Mouse (Mus musculus) embryonic facial prominence, embryonic 11.5 days (tissue): ENCODE results near the gene Olfr558. TPM values are rescaled to one million over a fixed set of nuclear protein-coding genes. Genes with fewer than 3 reads are reported as not detected.

Experiments
- ATAC-seq: fragments of 200-750 bp; cut with Nextera tagmentation; replicated peaks from 2 replicates; pipeline ENCODE4 v1.8.0; 2017; ENCODE audit warnings: low read depth; ENCODE audit not compliant: insufficient number of reproducible peaks, low FRiP score, low TSS enrichment
- DNase-seq: peaks from one replicate; pipeline ENCODE4 v3.0.0-alpha.2; 2015; ENCODE audit warnings: low spot score
- H3K27ac ChIP-seq: fragments of 300-500 bp; sonication (generic); replicated peaks from 2 replicates; pipeline ENCODE4 v1.5.1; 2014; ENCODE audit warnings: mild to moderate bottlenecking, low read depth, low read length, control low read depth
- H3K27me3 ChIP-seq: fragments of 300-500 bp; sonication (generic); 2 replicates; pipeline ENCODE4 v1.6.1; 2014; ENCODE audit warnings: mild to moderate bottlenecking, low read length, moderate library complexity, mixed read lengths; ENCODE audit not compliant: control insufficient read depth, insufficient read depth
- H3K36me3 ChIP-seq: fragments of 300-500 bp; sonication (generic); replicated peaks from 2 replicates; pipeline ENCODE4 v1.6.1; 2014; ENCODE audit warnings: low read depth, mild to moderate bottlenecking, low read length, moderate library complexity, mixed read lengths; ENCODE audit not compliant: control insufficient read depth, insufficient read depth
- H3K4me1 ChIP-seq: fragments of 300-500 bp; sonication (generic); 2 replicates; pipeline ENCODE4 v1.6.1; 2014; ENCODE audit warnings: low read length, mixed read lengths; ENCODE audit not compliant: control insufficient read depth, insufficient read depth
- H3K4me2 ChIP-seq: fragments of 300-500 bp; sonication (generic); 2 replicates; pipeline ENCODE4 v1.6.1; 2014; ENCODE audit warnings: low read depth, mild to moderate bottlenecking, control low read depth, low read length, moderate library complexity
- H3K4me3 ChIP-seq: fragments of 300-500 bp; sonication (generic); 2 replicates; pipeline ENCODE4 v1.5.1; 2014; ENCODE audit warnings: low read depth, low read length, control low read depth
- H3K9ac ChIP-seq: fragments of 300-500 bp; sonication (generic); replicated peaks from 2 replicates; pipeline ENCODE4 v1.6.1; 2014; ENCODE audit warnings: mild to moderate bottlenecking, control low read depth, low read length
- H3K9me3 ChIP-seq: fragments of 300-500 bp; sonication (generic); replicated peaks from 2 replicates; pipeline ENCODE4 v1.6.1; 2016; ENCODE audit warnings: mild to moderate bottlenecking, low read length, inconsistent platforms, mixed read lengths; ENCODE audit not compliant: control insufficient read depth
- WGBS: fragments of 180-500 bp; shearing (Covaris S2); extraction: QIAGEN DNeasy Blood & Tissue Kit; methylation state at CpG from one replicate; pipeline ENCODE4 v1.1.7; 2014; 5-methylcytosine and 5-hydroxymethylcytosine counted together
- polyA plus RNA-seq: library from polyadenylated mRNA; unstranded; fragments of >200 nt; fragmentation: Nextera tagmentation; extraction: Ambion mirVana; gene quantifications from 2 replicates; pipeline ENCODE4 v1.2.1, GENCODE M21; 2014

The Olfr558 gene
- polyA plus RNA-seq, 1 experiment from 2014 or later = 0.24 TPM

DNA sequence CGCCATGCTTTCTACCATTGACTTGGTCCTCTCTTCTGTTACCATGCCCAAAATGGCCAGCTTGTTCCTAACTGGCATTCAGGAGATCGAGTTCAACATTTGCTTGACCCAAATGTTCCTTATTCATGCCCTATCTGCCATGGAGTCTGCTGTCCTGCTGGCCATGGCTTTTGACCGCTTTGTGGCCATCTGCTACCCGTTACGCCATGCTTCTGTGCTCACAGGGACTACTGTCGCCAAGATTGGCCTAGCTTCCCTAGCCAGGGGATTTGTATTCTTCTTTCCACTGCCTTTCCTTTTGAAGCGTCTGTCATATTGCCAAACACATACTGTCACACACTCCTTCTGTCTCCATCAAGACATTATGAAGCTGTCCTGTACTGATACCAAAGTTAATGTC, 3.6 kb upstream of the Olfr558 start:
- no peaks in the 10 kb centered on the region for H3K36me3 ChIP-seq
- DNase-seq (no peak), ATAC-seq (no peak)
- 87% methylated on average over 7 of the region's 7 CpGs for WGBS
- no peaks in the 10 kb centered on the region for H3K9me3 ChIP-seq
- H3K4me3 ChIP-seq = no peak overlapping the region
- H3K9ac ChIP-seq = no peak overlapping the region
- no peaks in the 10 kb centered on the region for H3K4me1 ChIP-seq
- H3K27ac ChIP-seq = no peak overlapping the region
- no peak overlapping the region for H3K4me2 ChIP-seq
- H3K27me3 ChIP-seq = no peaks in the 10 kb centered on the region

DNA sequence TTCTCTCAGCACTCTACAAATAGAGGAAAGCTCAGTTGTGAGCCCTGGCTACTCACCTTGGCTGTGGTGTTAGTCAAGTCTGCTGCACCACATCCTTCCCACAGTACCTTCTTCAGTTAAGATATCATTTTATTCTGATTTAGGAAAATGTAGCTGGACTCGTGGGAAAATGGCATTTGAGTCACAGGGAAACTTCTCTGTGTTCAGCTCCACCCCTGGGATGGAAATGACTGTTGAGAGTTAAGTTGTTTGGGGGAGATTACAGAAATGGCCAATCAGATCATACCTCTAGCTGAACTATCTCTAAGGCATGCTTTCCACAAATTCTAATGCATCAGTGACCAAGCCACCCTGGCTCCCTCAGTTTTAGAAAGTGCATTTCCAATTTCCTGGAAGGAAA, 17.0 kb downstream of the Olfr558 start, which contains the start of gene Olfr33:
Olfr33 (minus strand) TSS at position 101 of the 400 bp plus-strand sequence.
- WGBS = 51% methylated on average over 1 of the region's 1 CpGs

DNA sequence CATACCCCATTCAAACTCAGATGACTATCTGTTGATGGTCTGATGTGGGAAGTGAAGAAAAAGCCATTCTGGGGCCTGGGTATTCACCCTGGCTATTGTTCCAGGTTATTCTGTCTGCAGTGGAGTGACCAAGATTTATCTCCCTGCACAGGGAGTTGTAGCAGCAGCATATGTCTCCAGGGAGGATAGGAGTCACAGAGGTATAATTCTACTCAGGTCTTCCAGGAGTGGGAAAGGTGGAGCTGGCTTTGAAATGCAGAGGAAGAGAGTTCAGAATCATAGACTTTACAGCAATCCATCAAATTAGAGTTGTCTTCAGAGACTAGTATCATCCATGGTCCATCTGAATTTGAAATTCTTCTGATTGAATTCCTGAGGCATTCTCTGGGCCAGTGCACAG, 25.4 kb downstream of the Olfr558 start, which contains the start of gene Olfr559:
Olfr559 (minus strand) TSS at position 101 of the 400 bp plus-strand sequence.
- H3K27me3 ChIP-seq = no peaks in the 10 kb centered on the region
- H3K9ac ChIP-seq = no peak within 1 kb of the TSS
- no peaks in the 10 kb centered on the region for H3K4me1 ChIP-seq
- no peak within 1 kb of the TSS for H3K4me3 ChIP-seq
- H3K36me3 ChIP-seq = no peaks in the 10 kb centered on the region
- H3K9me3 ChIP-seq = no peaks in the 10 kb centered on the region
- DNase-seq = no peak
- no peak within 1 kb of the TSS for H3K27ac ChIP-seq
- ATAC-seq = no peak
- no peak within 1 kb of the TSS for H3K4me2 ChIP-seq

More for the DNA sequence above, 17.0 kb downstream of the Olfr558 start, which contains the start of gene Olfr33:
- H3K4me1 ChIP-seq = no peaks in the 10 kb centered on the region
- DNase-seq = no peak
- H3K27ac ChIP-seq = no peak within 1 kb of the TSS
- H3K27me3 ChIP-seq = no peaks in the 10 kb centered on the region
- no peak within 1 kb of the TSS for H3K9ac ChIP-seq
- no peak within 1 kb of the TSS for H3K4me2 ChIP-seq
- H3K9me3 ChIP-seq = no peaks in the 10 kb centered on the region
- H3K4me3 ChIP-seq = no peak within 1 kb of the TSS
- no peaks in the 10 kb centered on the region for H3K36me3 ChIP-seq
- no peak for ATAC-seq

DNA sequence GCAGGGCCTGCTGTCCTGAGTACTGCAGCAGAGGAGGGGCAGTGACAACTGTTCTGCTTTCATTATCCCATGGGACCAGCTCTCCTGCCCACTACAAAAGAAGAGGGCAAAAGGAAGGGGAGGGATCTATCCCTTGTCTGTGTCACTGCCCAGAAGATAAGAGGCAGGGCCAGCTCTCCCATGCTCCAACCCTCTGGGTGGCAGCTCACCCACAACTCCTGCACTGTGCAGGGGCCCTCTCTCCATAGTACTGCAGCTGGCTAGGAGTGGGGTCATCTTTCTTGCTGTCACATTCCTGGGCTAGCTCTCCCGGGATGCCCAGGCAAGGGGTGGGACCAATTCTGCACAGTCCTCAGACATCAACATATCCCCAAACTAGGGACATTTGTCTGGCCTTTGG, 31.8 kb downstream of the Olfr558 start:
- Histone ChIP-seq H3K4me3 (no peak overlapping the region), H3K27ac (no peak overlapping the region), H3K9ac (no peak overlapping the region), H3K36me3 (no peaks in the 10 kb centered on the region), H3K27me3 (no peaks in the 10 kb centered on the region), H3K4me1 (no peaks in the 10 kb centered on the region), H3K4me2 (no peak overlapping the region), H3K9me3 (no peaks in the 10 kb centered on the region)
- DNase-seq (no peak), ATAC-seq (no peak)
- 60% methylated on average over 1 of the region's 1 CpGs for WGBS

- WGBS = 46% methylated on average over 2 of the region's 2 CpGs
- no peak for ATAC-seq
- no peak for DNase-seq
- no peaks in the 10 kb centered on the region for H3K9me3 ChIP-seq
- no peak overlapping the region for H3K4me3 ChIP-seq
- no peak overlapping the region for H3K4me2 ChIP-seq
- H3K36me3 ChIP-seq = no peaks in the 10 kb centered on the region
- no peak overlapping the region for H3K9ac ChIP-seq
- no peak overlapping the region for H3K27ac ChIP-seq
- H3K4me1 ChIP-seq = no peaks in the 10 kb centered on the region
- H3K27me3 ChIP-seq = no peaks in the 10 kb centered on the region
Measured at GRCm38 (mm10) chr7:102737705-102738104, 35.7 kb downstream of the Olfr558 start.

GRCm38 (mm10) chr7:102752086-102752485, 50.1 kb downstream of the Olfr558 start:
- no peaks in the 10 kb centered on the region for H3K9me3 ChIP-seq
- H3K9ac ChIP-seq = no peak overlapping the region
- ATAC-seq (no peak), DNase-seq (no peak)
- H3K4me3 ChIP-seq = no peak overlapping the region
- no peak overlapping the region for H3K4me2 ChIP-seq
- 18% methylated on average over 1 of the region's 1 CpGs for WGBS
- no peak overlapping the region for H3K27ac ChIP-seq
- no peaks in the 10 kb centered on the region for H3K4me1 ChIP-seq
- no peaks in the 10 kb centered on the region for H3K36me3 ChIP-seq
- no peaks in the 10 kb centered on the region for H3K27me3 ChIP-seq

DNA sequence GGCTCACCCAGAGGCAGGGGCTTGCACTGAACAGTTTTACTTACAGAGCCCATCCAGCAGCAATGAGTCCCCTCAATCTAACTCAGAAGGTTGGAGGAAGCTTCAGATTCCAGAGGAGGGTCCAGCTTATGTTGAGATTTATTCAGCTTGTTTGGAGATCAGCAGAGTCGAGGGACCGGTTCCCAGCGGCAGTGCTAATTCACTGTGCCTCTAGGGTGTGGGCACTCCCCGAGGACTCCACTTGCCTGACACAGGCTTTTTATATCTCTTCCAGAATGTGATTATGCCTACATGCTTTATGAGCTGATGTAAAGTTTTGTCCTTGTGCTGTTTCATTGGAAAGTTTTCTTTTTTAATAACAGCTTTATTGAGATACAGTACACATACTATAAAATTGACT, 57.3 kb downstream of the Olfr558 start, which contains the start of the genes Olfr560 and Olfr78:
Olfr560 (minus strand) TSS at position 101 of the 400 bp plus-strand sequence.
Olfr78 (minus strand) TSS at position 206 of the 400 bp plus-strand sequence.
- no peak for ATAC-seq
- H3K9ac ChIP-seq = no peak within 1 kb of the TSS

More for the DNA sequence above, 57.3 kb downstream of the Olfr558 start, which contains the start of the genes Olfr560 and Olfr78:
- H3K4me2 ChIP-seq = no peak within 1 kb of the TSS
- no peaks in the 10 kb centered on the region for H3K27me3 ChIP-seq
- 71% methylated on average over 4 of the region's 4 CpGs for WGBS
- no peaks in the 10 kb centered on the region for H3K4me1 ChIP-seq
- H3K27ac ChIP-seq = no peak within 1 kb of the TSS
- H3K4me3 ChIP-seq = no peak within 1 kb of the TSS
- H3K9me3 ChIP-seq = no peaks in the 10 kb centered on the region
- no peak for DNase-seq
- no peaks in the 10 kb centered on the region for H3K36me3 ChIP-seq
